Mouse (Mus musculus): ENCODE measurements around the gene Srsf10.

Gene Srsf10

GRCm38 (mm10) chr4:135886184-135886583 is 30.6 kb downstream of the Srsf10 start:
- no peak for DNase-seq

- no peak for DNase-seq
Observed at GRCm38 (mm10) chr4:135888448-135889057, 33.0 kb downstream of the Srsf10 start.

GRCm38 (mm10) chr4:135889146-135889883 is 33.8 kb downstream of the Srsf10 start:
- no peak for DNase-seq

- peak; percentile 53 for DNase-seq
Observed at GRCm38 (mm10) chr4:135889884-135890283, 34.3 kb downstream of the Srsf10 start.

GRCm38 (mm10) chr4:135891539-135891938 is 36.0 kb downstream of the Srsf10 start:
- no peak for DNase-seq

- no peak for DNase-seq
Observed at GRCm38 (mm10) chr4:135892884-135893283, 37.3 kb downstream of the Srsf10 start.

GRCm38 (mm10) chr4:135895071-135895571 is 39.6 kb downstream of the Srsf10 start, which contains the start of gene Cnr2:
TSS of gene Cnr2 (plus strand) at chr4:135895394.
- no peak for DNase-seq

GRCm38 (mm10) chr4:135896157-135896556 is 40.6 kb downstream of the Srsf10 start:
- no peak for DNase-seq

GRCm38 (mm10) chr4:135898380-135899049 is 43.0 kb downstream of the Srsf10 start:
- no peak for DNase-seq

GRCm38 (mm10) chr4:135899050-135899448 is 43.5 kb downstream of the Srsf10 start:
- DNase-seq, result no peak

- DNase-seq, result no peak
Observed at GRCm38 (mm10) chr4:135900008-135900407, 44.5 kb downstream of the Srsf10 start.

- no peak for DNase-seq
Observed at GRCm38 (mm10) chr4:135902606-135903242, 47.2 kb downstream of the Srsf10 start.

- DNase-seq, result no peak
Observed at GRCm38 (mm10) chr4:135904810-135905209, 49.3 kb downstream of the Srsf10 start.

GRCm38 (mm10) chr4:135906633-135907032 is 51.1 kb downstream of the Srsf10 start:
- no peak for DNase-seq

GRCm38 (mm10) chr4:135909326-135910066 is 53.9 kb downstream of the Srsf10 start:
- no peak for DNase-seq

- no peak for DNase-seq
Observed at GRCm38 (mm10) chr4:135911531-135911930, 56.0 kb downstream of the Srsf10 start.

GRCm38 (mm10) chr4:135912164-135912563 is 56.6 kb downstream of the Srsf10 start:
- DNase-seq, result no peak

- no peak for DNase-seq
Observed at GRCm38 (mm10) chr4:135912835-135913234, 57.3 kb downstream of the Srsf10 start.

- no peak for DNase-seq
Observed at GRCm38 (mm10) chr4:135913433-135913832, 57.9 kb downstream of the Srsf10 start.

GRCm38 (mm10) chr4:135918635-135919279 is 63.2 kb downstream of the Srsf10 start:
- no peak for DNase-seq

- no peak for DNase-seq
Observed at GRCm38 (mm10) chr4:135919280-135919639, 63.7 kb downstream of the Srsf10 start.

Data from cerebellum, adult 9-11 months (tissue).